Mouse (Mus musculus): ENCODE measurements around the gene Slc22a16. TPM values are rescaled to one million over a fixed set of nuclear protein-coding genes. Genes with fewer than 3 reads are reported as not detected.

The Slc22a16 gene
- polyA plus RNA-seq, 2 experiments, result not detected

- no peak overlapping the region for H3K27ac ChIP-seq (replicated peaks; ENCODE audit: low read depth, low read length)
- no peak overlapping the region for H3K4me3 ChIP-seq (replicated peaks; ENCODE audit: low read length)
- ATAC-seq (ENCODE audit: low FRiP score, low read depth), result no peak
- 96% methylated on average over 4 of the region's 4 CpGs for WGBS
- TF ChIP-seq POLR2A (IDR thresholded peaks at IDR 0.05; ENCODE audit: borderline replicate concordance, extremely low read depth, insufficient read depth, insufficient read length), result no peak
- H3K4me2 ChIP-seq (replicated peaks; ENCODE audit: low read depth, low read length, severe bottlenecking), result no peak overlapping the region
- H3K36me3 ChIP-seq (ENCODE audit: control insufficient read depth, insufficient read depth, low read length), result no peaks in the 10 kb centered on the region
- DNase-seq (ENCODE audit: low spot score), result no peak
- H3K9ac ChIP-seq (ENCODE audit: low read depth, low read length, severe bottlenecking), result no peak overlapping the region
- no peaks in the 10 kb centered on the region for H3K27me3 ChIP-seq (ENCODE audit: control insufficient read depth, insufficient read depth, low read length)
- peaks cover 15% of the 10 kb centered on the region for H3K4me1 ChIP-seq (ENCODE audit: control insufficient read depth, insufficient read depth, low read length)
- no peaks in the 10 kb centered on the region for H3K9me3 ChIP-seq (ENCODE audit: control insufficient read depth, low read length)
These were observed 70.3 kb downstream of the Slc22a16 start for GRCm38 (mm10) chr10:40640406-40640805.

GRCm38 (mm10) chr10:40641901-40642300 lies 71.8 kb downstream of the Slc22a16 start:
- no peak overlapping the region for H3K27ac ChIP-seq (replicated peaks; ENCODE audit: low read depth, low read length)
- 72% methylated on average over 7 of the region's 7 CpGs for WGBS
- no peaks in the 10 kb centered on the region for H3K9me3 ChIP-seq (ENCODE audit: control insufficient read depth, low read length)
- ATAC-seq (ENCODE audit: low FRiP score, low read depth) (no peak), DNase-seq (ENCODE audit: low spot score) (no peak)
- H3K4me2 ChIP-seq (replicated peaks; ENCODE audit: low read depth, low read length, severe bottlenecking), result no peak overlapping the region
- H3K36me3 ChIP-seq (ENCODE audit: control insufficient read depth, insufficient read depth, low read length), result no peaks in the 10 kb centered on the region
- no peak overlapping the region for H3K9ac ChIP-seq (ENCODE audit: low read depth, low read length, severe bottlenecking)
- no peak overlapping the region for H3K4me3 ChIP-seq (replicated peaks; ENCODE audit: low read length)
- no peaks in the 10 kb centered on the region for H3K27me3 ChIP-seq (ENCODE audit: control insufficient read depth, insufficient read depth, low read length)
- peaks cover 15% of the 10 kb centered on the region for H3K4me1 ChIP-seq (ENCODE audit: control insufficient read depth, insufficient read depth, low read length)
- TF ChIP-seq POLR2A (IDR thresholded peaks at IDR 0.05; ENCODE audit: borderline replicate concordance, extremely low read depth, insufficient read depth, insufficient read length), result no peak

GRCm38 (mm10) chr10:40643126-40643525 lies 73.0 kb downstream of the Slc22a16 start:
- H3K4me3 ChIP-seq (replicated peaks; ENCODE audit: low read length), result no peak overlapping the region
- H3K27ac ChIP-seq (replicated peaks; ENCODE audit: low read depth, low read length), result no peak overlapping the region
- TF ChIP-seq POLR2A (IDR thresholded peaks at IDR 0.05; ENCODE audit: borderline replicate concordance, extremely low read depth, insufficient read depth, insufficient read length), result no peak
- ATAC-seq (ENCODE audit: low FRiP score, low read depth) (no peak), DNase-seq (ENCODE audit: low spot score) (no peak)
- WGBS, result 79% methylated on average over 5 of the region's 5 CpGs
- peaks cover 12% of the 10 kb centered on the region for H3K4me1 ChIP-seq (ENCODE audit: control insufficient read depth, insufficient read depth, low read length)
- H3K4me2 ChIP-seq (replicated peaks; ENCODE audit: low read depth, low read length, severe bottlenecking), result no peak overlapping the region
- H3K9me3 ChIP-seq (ENCODE audit: control insufficient read depth, low read length), result no peaks in the 10 kb centered on the region
- no peaks in the 10 kb centered on the region for H3K36me3 ChIP-seq (ENCODE audit: control insufficient read depth, insufficient read depth, low read length)
- no peaks in the 10 kb centered on the region for H3K27me3 ChIP-seq (ENCODE audit: control insufficient read depth, insufficient read depth, low read length)
- H3K9ac ChIP-seq (ENCODE audit: low read depth, low read length, severe bottlenecking), result no peak overlapping the region

GRCm38 (mm10) chr10:40644456-40644855 lies 74.3 kb downstream of the Slc22a16 start:
- no peaks in the 10 kb centered on the region for H3K9me3 ChIP-seq (ENCODE audit: control insufficient read depth, low read length)
- H3K4me1 ChIP-seq (ENCODE audit: control insufficient read depth, insufficient read depth, low read length), result 0 out of 2 replicates have a peak, but pooled peaks cover 3% of the 10 kb centered on the region
- H3K9ac ChIP-seq (ENCODE audit: low read depth, low read length, severe bottlenecking), result no peak overlapping the region
- H3K36me3 ChIP-seq (ENCODE audit: control insufficient read depth, insufficient read depth, low read length), result no peaks in the 10 kb centered on the region
- 64% methylated on average over 9 of the region's 9 CpGs for WGBS
- ATAC-seq (ENCODE audit: low FRiP score, low read depth) (peak; percentile 50; the same call in 1 of the 2 replicates), DNase-seq (ENCODE audit: low spot score) (peak; percentile 17)
- H3K4me2 ChIP-seq (replicated peaks; ENCODE audit: low read depth, low read length, severe bottlenecking), result no peak overlapping the region
- H3K27ac ChIP-seq (replicated peaks; ENCODE audit: low read depth, low read length), result no peak overlapping the region
- H3K27me3 ChIP-seq (ENCODE audit: control insufficient read depth, insufficient read depth, low read length), result no peaks in the 10 kb centered on the region
- no peak for TF ChIP-seq POLR2A (IDR thresholded peaks at IDR 0.05; ENCODE audit: borderline replicate concordance, extremely low read depth, insufficient read depth, insufficient read length)
- H3K4me3 ChIP-seq (replicated peaks; ENCODE audit: low read length), result no peak overlapping the region

GRCm38 (mm10) chr10:40645346-40645745 lies 75.2 kb downstream of the Slc22a16 start:
- DNase-seq (ENCODE audit: low spot score), result no peak
- Histone ChIP-seq H3K4me2 (replicated peaks; ENCODE audit: low read depth, low read length, severe bottlenecking) (no peak overlapping the region), H3K4me1 (ENCODE audit: control insufficient read depth, insufficient read depth, low read length) (0 out of 2 replicates have a peak, but pooled peaks cover 3% of the 10 kb centered on the region), H3K9ac (ENCODE audit: low read depth, low read length, severe bottlenecking) (no peak overlapping the region), H3K4me3 (replicated peaks; ENCODE audit: low read length) (no peak overlapping the region), H3K27ac (replicated peaks; ENCODE audit: low read depth, low read length) (no peak overlapping the region), H3K9me3 (ENCODE audit: control insufficient read depth, low read length) (no peaks in the 10 kb centered on the region), H3K27me3 (ENCODE audit: control insufficient read depth, insufficient read depth, low read length) (no peaks in the 10 kb centered on the region), H3K36me3 (ENCODE audit: control insufficient read depth, insufficient read depth, low read length) (no peaks in the 10 kb centered on the region)
- ATAC-seq (ENCODE audit: low FRiP score, low read depth), result no peak
- 77% methylated on average over 1 of the region's 1 CpGs for WGBS
- TF ChIP-seq POLR2A (IDR thresholded peaks at IDR 0.05; ENCODE audit: borderline replicate concordance, extremely low read depth, insufficient read depth, insufficient read length), result no peak

GRCm38 (mm10) chr10:40648776-40649175 lies 78.6 kb downstream of the Slc22a16 start:
- ATAC-seq (ENCODE audit: low FRiP score, low read depth), result no peak
- H3K36me3 ChIP-seq (ENCODE audit: control insufficient read depth, insufficient read depth, low read length), result no peaks in the 10 kb centered on the region
- no peak overlapping the region for H3K4me3 ChIP-seq (replicated peaks; ENCODE audit: low read length)
- no peaks in the 10 kb centered on the region for H3K9me3 ChIP-seq (ENCODE audit: control insufficient read depth, low read length)
- no peak for TF ChIP-seq POLR2A (IDR thresholded peaks at IDR 0.05; ENCODE audit: borderline replicate concordance, extremely low read depth, insufficient read depth, insufficient read length)
- no peak overlapping the region for H3K4me2 ChIP-seq (replicated peaks; ENCODE audit: low read depth, low read length, severe bottlenecking)
- no peak overlapping the region for H3K27ac ChIP-seq (replicated peaks; ENCODE audit: low read depth, low read length)
- H3K9ac ChIP-seq (ENCODE audit: low read depth, low read length, severe bottlenecking), result no peak overlapping the region
- DNase-seq (ENCODE audit: low spot score), result no peak
- H3K27me3 ChIP-seq (ENCODE audit: control insufficient read depth, insufficient read depth, low read length), result no peaks in the 10 kb centered on the region
- no peaks in the 10 kb centered on the region for H3K4me1 ChIP-seq (ENCODE audit: control insufficient read depth, insufficient read depth, low read length)
- 89% methylated on average over 12 of the region's 12 CpGs for WGBS

Measured in limb, embryonic 14.5 days (tissue).